Mouse (Mus musculus): ENCODE results near the gene Txn1.

GRCm38 (mm10) chr4:57947476-57947875 is 8.7 kb downstream of the Txn1 start:
- no peak for TF ChIP-seq POLR2A (IDR thresholded peaks at IDR 0.05; ENCODE audit: insufficient read depth, low read depth, low read length)
- TF ChIP-seq CTCF (IDR thresholded peaks at IDR 0.05; ENCODE audit: insufficient read depth, low read depth, low read length), result no peak
